Mouse (Mus musculus) lung, postnatal 10 days (tissue): ENCODE results near the gene Scn1b.

Source experiments
- DNase-seq: peaks from one replicate; pipeline ENCODE4 v3.0.0; 2021

Scn1b gene

DNA sequence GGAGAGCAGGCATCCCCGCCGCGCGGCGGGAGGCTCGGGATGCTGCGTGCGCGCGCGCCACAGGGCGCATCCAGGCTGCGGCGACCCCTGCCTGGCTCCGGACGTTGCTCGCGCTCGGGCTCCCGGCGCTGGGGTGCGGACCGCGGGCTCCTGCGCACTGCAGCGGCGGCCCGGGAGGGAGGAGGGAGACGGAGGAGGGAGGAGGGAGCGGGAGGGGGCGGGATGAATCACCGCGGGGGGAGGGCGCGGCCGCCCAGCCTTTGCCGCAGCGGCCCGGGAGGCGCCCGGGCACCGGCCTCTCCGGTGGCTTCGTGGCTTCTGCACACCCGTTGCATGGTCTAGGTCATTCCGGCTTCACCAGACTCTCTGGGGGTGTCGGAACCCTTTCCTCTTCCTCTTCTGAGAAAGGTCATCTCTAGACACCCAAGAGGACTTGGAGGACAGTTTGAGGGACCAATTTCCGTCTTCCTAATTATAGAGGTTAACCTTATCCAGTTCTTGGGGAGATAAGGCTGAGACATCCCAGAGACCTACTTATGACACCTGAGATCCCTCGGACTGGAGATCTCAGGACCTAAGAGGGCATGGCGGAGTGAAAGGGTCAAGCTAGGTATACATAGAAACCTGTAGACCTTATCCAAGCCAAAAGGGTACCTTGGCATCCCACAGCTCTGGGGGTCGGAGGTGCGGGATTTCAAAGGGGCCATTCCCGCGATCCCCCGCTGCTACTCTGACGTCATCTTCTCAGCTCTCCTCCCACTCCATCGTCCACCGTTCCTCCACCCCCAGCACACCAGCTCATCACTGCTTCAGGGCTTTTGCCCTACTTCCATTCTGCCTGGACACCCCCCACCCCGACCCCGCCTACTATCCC, at the start of gene Scn1b:
TSS of gene Scn1b (minus strand) at position 153 of the 874 bp plus-strand sequence.
- DNase-seq: peak; percentile 49

DNA sequence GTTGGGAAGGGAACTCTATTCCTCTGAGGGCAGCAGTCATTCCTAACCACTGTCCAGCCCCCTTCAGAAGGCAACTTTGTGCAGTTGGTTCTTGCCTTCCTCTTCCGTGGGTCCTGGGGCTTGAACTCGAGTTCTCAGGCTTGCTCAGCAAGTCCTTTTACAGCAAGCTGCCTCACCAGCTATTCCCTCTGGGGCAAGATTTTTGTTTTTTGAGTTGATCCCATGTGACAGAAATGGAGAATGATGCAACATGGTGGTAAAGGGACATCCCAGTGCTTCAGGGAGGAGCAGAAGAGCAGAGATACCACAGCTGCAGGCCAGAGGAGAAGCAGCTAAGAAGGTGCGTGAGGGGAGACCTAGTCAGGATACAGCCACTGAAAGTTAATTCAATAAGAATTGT, 48.3 kb upstream of the Scn1b start:
- DNase-seq: no peak

DNA sequence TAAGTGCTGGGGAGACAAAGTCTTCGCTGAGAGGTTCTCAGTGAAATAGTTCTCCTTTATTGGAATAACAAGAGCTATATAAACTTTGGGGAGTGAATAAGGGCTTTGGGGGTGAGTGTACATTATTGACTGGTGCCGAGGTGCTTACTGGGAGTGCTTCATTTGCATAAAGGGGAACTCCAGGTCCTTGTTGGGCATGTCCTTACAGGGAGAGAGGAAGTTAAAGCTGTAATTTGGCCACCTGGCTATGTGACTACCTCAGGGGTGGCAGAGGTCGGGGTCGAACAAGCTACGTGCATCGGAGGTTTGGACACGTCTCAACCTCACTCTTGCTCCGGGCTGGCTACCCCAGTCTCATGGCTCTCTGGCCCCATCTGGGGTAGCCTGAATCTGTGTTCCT, 47.7 kb upstream of the Scn1b start:
- DNase-seq: no peak

DNA sequence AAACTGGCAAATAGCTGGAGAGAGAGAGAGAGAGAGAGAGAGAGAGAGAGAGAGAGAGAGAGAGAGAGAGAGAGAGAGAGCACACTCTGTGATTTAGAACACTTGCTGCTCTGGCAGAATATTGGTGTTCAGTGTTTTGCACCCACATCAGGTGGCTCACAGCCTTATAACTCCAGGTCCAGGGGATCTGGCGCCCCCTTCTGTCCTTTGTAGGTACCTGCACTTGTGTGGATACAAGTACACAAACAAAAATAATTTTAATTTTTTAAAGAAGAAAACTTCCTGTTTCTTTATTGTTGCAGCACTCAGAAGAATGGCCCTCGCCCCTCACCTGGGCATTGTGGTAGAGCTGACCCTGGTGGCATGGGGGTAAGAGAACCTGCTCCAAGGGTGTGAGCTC, 45.4 kb upstream of the Scn1b start:
- DNase-seq: peak; percentile 60

DNA sequence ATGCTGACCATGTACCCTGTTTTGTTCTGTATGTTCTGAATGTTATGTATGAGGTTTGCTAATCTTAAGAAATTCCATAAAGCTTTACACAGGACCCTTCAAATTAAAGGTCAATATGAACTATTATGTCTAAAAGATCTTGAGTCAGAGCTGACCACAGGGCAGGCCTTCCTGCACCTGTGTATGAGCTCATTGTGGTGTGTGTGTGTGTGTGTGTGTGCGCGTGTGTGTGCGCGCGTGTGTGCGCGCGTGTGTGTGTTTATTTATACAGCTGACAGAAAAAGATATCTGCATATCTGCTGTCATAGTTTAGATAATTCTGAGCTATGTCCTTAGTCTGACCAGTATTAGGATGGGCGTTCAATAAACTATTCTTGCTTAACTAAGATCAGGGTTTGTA, 43.7 kb upstream of the Scn1b start:
- DNase-seq: no peak

DNA sequence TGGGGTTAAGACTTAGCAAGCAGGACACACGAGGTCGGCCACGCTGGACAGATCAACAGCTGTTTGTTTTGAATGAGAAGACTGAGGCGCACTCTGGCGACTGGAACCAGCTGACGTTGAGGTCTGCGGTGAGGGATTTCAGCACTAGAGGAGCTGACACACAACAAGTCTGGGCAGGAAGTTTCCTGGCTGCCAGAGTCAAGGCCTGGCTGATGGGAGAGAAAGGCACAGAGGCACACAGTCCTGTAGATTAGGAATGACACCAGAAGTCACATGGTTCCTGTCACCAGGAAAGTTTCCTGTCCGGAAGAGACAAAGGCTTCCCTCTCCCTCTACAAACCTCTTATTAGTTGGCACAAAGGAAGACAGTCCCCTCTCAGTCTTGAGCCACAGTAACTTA, 41.6 kb upstream of the Scn1b start:
- DNase-seq: peak; percentile 64

DNA sequence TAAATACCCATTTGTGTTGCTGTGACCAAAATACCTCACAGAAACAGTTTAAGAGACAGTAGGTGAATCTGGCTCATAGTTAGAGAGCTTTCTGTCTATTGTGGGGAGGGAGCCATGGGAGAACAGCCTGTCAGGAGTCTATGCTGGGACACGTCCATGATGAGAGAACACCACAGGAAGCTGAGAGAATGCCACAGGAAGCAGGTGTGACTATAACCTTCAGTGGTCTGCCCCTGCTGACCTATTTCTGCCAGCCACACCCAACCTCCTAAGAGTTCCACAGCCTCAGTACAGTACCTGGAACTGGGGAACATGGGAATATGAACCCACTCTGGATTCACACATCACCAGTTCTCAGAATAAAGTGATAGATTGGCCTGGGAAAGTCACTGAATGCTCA, 37.9 kb upstream of the Scn1b start:
- DNase-seq: no peak

DNA sequence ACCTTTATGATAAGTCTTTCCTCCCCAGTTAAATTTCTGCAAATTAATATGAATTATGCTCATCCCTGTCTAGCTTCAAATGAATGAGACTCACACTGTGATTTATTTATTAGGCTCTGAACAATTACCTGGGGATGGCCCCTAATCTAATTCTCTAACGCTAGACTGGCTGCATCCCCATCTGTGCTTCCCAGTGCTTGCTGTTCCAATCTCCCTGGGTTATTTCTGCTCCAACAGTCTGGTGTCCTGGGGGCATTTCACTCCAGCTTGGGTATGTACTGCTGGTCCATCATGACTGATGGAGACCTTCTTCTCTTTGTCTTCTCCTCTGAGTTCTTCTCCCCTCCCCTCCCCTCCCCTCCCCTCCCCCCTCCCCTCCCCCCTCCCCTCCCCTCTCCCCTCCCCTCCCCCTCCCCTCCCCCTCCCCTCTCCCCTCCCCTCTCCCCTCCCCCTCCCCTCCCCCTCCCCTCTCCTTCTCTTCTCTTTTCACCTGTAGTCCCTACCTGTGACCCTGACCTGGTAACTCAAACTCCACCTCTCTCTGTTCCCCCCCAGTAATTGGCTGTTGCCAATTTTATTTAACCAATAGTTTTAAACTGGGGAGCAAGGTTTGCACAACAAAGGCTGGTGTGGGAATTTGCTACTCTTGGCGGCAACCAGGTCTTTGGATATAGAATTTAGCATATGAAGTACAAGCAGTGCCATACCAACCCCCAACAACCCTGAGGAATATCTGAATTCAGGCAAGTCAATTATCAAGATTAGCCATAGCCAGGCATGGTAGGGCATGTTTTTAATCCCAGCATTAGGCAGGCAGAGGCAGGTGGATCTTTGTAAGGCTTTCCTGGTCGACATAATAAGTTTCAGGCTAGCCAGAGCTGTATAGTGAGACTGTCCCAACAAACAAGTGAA, 37.1 kb upstream of the Scn1b start:
- DNase-seq: no peak

DNA sequence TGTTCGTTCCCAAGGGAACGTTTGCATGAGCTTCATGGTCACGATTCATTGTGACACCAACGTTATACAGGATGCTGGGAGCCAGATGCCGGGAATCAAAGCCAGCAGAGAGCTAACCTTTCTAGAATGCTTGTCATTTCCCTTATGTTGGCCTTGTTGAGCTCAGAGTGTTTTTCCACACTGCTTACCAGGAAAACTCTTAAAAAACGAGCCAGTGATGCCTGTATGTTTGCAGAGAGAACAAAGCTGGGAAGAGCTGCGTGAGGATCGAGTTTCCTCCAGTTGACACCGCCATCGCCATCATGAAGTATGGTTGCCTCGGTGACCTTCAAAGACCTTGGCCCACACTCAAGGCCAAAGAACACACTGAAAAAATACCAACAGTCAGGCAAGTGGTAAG, 35.5 kb upstream of the Scn1b start:
- DNase-seq: no peak

DNA sequence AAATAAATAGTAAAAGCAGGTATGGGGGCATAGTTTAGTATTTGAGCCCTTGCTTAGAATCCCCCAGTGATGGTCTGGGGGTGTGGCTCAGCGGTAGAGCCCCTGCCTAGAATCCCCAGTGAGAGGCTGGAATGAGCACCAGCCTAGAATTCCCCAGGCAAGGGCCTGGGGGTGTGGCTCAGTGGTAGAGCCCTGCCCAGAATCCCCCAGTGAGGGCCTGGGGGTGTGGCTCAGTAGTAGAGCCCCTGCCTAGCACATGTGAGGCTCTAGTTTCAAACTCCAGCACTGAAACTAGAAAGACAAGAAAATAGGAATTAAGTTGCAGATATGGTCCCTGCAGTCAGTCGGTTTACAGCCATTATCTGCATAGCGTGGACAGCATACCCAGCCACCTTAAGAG, 35.0 kb upstream of the Scn1b start:
- no peak for DNase-seq

DNA sequence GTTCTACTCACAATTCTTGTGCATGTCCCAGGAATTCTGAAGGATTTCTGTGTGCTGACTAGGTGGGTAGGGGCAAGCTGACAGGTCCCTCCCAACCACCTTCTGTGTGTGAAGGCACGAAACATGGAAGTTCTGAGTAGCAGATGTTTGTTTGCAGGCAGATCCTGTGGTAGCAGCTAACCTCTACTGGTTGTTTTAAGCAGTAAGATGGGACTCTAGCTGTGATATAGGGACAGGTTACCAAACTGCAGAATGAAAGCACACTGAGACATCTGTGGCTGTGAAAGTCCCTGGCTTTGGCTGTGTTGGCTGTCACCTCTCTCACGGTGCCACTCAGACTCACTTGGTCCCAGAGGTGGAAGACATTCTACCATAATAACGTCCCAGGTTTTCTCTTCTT, 34.4 kb upstream of the Scn1b start:
- no peak for DNase-seq

DNA sequence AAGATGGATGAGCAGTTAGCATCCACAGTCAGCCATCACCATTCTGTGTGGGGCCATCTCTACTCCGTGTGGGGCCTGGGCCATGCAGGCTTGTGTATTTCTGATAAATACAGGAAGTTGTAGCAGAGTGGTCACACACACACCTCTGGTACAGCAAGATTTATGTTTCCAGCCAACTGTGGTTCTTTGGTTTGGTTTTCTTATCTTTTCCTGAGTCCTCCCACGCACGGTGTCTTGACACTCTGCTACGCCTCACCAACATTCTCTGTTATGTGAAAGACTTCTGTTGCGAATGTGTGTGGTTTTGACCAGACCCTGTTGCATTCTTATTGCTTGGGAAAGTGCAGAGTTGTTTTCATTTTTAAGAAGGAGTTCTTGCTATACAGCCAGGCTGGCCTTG, 34.0 kb upstream of the Scn1b start:
- no peak for DNase-seq

DNA sequence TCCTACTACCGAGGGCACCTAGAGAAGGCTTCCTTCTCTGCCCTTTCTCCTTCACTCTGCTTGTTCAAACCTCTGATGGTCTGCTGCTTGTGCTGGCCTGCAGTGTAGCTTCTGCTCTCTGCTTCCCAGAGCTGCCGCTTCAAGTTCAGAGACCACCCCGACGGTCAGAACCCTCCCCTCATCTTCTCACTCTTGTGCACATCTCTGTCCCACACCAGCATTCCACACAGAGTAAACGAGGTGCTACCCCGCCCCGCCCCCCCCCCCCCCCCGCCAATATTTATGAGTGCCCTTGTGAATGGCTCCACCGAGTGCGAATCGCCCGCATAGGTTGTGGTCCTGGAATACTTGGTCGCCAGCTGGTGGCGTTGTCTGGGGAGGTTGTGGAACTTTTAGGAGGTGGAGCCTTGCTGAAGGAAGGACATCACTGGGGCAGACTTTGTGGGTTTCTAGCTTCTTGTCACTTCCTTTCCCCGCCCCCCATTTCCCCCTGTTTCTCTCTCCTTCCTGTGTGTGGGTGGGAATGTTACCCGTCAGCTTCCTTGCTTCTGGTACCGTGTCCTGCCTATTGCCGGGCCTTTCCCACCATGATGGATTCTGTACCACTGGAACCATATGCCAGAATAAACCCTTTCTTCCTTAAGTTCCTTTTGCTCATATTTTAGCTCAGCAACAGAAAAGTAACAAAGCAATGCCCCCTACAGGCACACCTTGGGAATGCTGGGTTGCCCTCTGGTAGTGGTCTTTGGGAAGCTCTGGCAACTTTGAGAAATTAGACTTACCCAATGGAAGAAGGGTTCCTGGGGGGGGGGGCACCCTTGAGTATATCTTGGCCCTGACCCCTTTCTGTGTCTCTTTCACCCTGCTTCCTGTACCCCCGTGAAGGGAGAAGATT, 29.5 kb upstream of the Scn1b start:
- peak; percentile 62 for DNase-seq

DNA sequence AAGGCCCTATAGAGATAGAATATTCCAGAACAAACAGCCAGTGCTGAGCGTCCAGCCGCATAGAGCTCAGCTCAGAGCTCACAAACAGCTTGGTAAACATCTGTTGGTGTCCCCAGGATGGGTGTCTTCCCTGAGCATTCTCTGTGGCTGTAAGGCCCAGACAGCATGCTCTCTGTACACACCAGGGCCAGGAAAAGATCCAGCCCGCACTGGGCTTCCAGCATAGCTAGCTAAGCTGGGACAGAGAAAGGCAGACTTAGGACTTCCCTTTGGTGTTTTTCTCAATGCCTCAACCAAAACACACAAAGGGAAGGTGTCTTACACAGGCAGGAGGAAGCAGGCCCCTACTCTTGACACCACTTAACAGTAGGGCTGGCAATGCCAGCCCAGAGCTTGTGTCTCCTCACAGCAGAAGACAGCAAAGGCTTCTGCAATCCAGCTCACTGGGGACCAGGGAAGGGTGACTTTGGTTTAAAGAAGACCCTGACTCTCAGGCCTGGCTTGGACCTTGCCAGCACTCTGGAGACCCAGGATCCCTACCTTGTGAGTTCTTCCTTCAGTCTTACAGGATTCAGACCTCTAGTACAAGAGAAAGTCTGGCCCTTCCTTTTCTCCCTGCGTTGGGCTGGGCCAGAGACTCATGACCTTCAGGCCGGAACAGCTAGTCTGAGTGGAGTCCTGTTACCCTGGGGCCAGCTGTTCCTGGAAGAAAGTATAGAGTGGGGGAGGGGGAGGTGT, 28.7 kb upstream of the Scn1b start, which contains the start of gene Gramd1a:
TSS of gene Gramd1a (minus strand) at position 601 of the 738 bp plus-strand sequence.
- peak; percentile 40 for DNase-seq

DNA sequence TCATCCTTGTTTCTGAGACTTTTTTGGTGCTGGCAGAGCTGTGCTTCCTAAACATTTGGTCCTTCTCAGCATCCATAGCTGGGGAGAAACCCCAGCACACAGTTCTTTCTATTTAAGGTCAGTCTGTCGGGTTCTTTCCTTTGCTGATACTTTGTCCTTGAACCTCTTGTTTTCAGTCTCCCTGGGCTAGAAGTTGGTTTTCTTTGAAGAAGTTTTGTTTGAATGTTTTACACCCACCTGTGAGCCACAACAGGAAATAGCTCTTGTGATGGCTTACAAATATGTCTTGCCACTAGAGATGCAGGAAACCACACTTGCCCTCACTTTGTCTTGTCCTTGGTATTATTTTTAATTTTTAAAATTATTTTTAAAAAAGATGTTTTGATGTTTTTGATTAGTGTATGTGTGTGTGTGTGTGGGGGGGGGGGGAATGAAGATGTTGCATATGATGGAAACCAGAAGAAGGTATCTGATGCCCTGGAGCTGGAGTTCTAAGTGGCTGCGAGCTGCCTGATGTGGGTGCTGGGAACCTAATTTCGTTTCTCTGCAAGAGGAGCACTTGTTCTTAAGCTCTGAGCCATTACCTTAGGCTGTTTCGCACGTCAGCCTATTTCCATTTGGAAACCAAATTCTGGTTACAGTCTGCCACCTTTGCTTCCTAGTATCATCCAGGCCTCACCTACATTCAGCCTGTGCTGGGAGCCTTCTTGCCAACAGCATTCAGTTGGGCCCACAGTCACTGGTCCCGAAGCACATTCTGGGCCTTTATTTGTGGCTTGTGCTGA, 26.9 kb upstream of the Scn1b start:
- DNase-seq: no peak

DNA sequence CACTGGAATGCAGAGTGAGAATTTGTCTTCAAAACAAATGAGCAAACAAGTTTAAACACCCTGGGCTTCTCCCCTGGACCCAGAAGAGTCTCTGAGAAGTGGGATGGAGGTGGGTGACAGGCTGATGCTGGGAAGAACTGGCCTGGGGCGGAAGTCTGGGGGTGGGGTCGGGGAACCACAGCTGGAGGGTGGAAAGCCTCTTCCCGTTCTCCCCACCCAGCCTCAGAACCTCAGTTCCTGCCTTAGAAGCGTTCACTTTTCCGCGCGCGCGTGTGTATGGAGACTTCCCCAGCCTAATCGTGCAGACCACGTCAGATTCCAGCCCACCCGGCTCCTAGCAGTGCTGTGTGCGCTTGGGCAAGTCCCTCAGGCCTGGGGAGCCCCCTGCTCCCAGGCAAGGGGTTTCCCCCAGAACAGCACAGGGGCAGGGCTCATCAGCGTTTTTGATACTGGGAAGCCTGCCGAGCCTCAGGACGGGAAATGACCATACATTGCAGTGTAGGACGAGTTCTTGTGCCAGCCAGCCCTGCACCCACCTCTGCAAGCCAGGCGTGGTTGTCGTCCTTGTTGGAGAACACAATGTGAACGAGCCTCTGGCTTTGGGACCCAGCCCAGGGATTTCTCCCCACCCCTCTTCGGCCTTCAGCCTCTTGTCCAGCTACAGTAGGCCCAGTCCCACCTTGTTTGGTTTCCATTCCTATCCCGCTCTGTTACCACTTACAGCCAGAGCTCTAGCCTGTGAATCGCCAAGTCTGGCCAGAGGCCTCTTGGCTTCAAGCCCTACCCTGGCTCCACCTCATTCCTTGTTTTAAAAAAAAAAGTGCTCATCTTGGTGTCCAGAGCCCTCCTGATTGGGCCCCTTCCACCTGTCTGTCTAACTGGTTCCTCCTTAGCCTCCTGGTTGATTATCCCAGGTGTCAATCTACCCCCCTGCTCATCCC, 24.8 kb upstream of the Scn1b start:
- peak; percentile 81 for DNase-seq

DNA sequence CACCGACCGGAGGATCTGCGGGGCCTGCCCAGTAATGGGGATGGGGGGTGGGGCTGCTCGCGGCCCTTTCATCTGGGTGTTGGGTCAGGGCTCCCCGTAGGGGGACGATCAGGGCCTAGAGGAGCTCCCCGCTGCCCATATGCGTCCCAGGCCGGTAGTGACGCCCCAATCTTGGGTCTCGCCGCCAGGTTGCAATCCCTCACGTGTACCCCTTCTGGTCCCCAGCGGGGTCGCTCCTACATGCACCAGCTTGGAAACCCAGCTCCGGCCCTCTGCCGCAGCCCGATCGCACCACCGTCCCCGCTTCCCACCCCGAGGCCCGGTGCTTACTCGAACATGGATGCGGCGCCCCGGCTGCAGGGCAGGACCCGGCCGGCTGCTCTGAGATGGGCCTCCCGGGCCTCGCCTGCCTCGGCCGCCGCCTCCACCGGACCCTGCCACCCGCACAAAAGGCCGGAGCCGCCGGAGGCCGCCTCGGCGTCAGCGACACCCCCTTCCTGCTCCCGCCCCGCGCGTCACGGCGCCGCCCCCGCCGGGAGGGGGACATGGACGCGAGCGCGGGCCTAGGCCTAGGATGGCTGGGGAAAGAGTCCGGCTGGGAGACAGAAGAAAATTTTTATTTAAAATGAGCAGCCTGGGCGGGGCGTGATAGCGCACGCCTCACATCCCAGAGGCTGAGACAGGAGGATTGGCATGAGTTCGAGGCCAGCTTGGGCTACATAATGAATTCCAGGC, 23.9 kb upstream of the Scn1b start:
- peak; percentile 95 for DNase-seq

DNA sequence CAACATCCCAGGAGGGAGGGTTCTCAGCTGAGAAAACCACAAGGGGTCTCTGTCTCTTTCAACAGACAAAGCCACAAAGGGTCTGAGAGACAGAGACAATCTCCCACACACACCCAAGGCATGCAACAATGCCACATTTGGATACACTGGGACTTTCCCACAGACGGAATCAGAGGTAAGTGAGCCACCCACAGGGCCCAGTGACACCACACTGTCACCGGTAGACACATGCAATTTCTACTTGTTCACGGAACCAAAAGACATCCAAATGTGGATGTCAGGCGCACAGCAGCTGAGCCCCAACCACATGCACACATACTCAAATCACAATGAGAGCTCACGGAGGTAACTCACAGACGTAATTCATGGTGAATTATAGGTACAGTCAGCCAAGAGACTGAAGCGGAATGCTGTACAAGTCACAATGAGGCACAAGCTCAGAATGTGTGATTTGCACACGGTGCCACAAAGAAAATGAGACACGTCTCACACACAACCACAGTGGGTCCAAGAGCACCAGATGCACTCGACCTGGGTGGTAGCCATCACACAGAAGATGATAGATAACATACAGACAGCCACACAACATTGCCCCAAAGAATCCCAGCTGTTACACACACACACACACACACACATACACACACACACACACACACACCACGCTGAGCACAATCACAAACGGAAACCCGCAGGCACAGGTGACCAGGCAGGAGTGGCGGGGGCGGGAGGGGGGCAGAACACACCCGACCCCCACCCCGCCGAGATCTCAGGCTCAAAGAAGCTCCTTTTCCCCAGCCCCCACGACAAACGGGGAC, 23.2 kb upstream of the Scn1b start:
- no peak for DNase-seq
